Mouse (Mus musculus) megakaryocyte-erythroid progenitor cell, adult 5-6 weeks (primary cell): ENCODE data around the gene Rac2. TPM values are rescaled to one million over a fixed set of nuclear protein-coding genes. Genes with fewer than 3 reads are reported as not detected.

Source experiments
- ATAC-seq: replicated peaks from 2 replicates; pipeline ENCODE4 v1.8.0; 2016; ENCODE audit warnings: mild to moderate bottlenecking, inconsistent platforms; ENCODE audit not compliant: severe bottlenecking, poor library complexity, low FRiP score, low TSS enrichment
- total RNA-seq, 2 experiments: library from RNA; stranded (forward) in 1 of 2; stranded (reverse) in 1 of 2; fragments of 200-1000, 215-1000 nt in 1 of 2; fragments of >200 nt in 1 of 2; fragmentation: Nextera tagmentation in 1 of 2; gene quantifications; 2 replicates each; pipeline ENCODE4 v1.2.3; 2014 to 2017

Rac2 gene
- total RNA-seq, 2 experiments from 2014 or later = 80.9 to 134 TPM

DNA sequence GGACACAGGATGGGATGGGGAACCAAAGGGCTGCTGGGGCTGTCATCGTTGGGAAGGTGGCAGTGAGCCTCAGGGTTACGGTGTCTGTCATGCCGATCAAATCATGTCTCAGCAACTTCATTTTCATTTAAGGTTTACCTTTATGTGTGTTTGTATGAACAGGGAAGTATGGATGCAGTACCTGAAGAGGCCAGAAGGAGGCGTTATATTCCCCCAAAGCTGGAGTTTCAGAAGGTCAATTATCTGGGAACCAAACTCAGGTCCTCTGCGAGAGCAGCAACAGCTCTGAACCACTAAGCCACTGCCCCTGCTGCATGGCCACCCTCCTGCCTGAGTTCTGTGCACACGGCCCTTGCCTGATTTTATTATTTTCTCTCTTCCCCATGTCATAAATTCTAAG is 18.2 kb upstream of the Rac2 start:
- no peak for ATAC-seq

DNA sequence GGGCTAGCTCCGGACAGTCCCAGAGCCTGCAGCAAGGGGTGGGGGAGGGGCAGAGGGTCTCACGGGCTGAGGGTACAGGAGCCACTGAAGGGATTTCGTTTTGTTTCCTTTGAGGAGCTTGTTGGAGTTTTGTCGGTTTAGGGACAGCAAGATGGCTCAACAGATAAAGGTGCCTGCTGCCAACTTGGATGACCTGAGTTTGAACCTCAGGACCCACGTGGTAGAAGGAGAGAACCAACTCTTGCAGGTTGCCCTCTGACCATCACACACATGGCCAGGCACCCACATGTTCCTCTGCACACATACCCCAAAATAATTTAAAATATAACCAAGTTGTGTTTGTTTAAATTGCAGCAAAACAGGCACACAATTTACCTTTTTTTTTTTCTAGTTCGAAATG is 17.4 kb upstream of the Rac2 start:
- ATAC-seq = no peak

DNA sequence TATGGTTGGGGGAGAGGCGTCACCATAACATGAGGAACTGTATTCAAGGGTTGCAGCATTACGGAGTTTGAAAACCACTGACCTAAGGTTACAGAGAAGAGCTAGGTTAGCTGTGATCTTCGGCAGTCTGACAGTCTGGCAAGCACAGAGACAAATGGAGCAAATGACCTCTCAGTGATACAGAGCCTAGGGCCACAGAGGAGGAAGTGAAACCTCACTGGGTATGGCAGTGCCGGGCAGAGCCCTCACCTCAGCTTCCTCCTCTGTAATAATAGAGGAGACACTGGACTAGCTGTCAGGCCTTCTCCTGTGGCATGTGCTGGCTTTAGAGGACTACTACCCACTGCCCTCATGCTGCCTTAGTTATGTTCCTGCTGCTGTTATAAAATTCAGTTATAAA is 16.3 kb upstream of the Rac2 start:
- ATAC-seq = no peak

DNA sequence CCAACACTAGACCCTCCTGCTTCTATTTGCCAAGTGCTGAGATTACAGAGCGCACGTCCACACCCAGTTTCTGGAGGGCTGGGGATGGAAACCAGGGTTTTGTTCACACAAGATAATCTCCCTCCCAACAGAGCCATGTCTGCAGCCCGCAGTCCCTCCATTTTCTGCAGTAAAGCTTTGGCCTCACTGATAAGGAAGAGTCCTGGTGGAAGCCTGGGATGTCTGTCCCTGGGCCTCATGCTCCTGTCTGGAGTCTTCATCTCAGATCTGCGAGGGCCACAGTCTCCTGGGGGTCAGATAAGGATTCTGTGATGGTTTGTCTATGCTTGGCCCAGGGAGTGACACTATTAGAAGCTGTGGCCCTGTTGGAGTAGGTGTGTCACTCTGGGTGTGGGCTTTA is 15.5 kb upstream of the Rac2 start:
- peak; percentile 48 for ATAC-seq

DNA sequence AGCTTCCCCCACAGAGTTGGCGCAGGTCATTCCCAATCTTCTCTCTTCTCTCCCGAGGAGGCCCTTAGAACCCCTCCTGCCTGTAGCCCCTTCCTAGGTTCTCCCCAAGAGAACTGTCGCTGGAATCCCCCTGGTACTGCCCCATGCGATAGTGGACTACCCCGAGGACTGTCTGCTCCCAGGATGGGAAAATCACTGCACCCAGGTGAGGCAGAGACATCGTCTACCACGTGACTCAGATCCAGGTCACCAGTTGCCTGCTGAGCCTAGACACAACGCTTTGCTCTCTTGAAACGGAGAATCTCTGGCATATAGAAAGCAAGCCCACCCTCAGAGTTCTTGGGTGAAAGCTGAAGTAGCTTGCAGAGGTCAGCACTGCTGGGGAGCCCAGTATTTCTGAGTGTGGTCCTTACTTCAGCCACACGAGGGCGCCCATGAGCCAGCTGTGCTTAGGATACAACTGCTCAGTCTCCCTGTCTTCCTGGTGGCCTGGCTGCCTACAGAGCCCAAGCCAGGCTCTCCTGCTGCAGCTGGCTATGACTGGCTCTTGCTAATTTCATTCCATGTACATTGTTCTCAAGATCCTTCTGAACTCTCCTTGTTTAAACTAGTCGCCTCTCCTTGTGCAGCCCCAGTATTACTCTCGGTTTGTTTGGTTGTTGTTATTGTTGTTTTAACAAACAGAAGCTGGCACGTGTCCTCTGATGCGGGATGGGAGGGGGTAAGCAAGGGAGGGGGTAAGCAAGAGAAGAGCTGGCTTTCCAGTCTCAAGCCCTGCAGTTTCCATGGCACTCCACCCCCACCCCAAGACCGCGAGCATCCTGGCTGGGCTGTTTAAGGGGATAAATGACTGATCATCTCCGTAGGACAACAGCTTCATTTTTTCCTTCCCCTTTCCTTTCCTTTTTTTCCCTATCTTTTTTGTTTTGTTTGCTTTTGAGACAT is 14.7 kb upstream of the Rac2 start:
- peak; percentile 83 for ATAC-seq

DNA sequence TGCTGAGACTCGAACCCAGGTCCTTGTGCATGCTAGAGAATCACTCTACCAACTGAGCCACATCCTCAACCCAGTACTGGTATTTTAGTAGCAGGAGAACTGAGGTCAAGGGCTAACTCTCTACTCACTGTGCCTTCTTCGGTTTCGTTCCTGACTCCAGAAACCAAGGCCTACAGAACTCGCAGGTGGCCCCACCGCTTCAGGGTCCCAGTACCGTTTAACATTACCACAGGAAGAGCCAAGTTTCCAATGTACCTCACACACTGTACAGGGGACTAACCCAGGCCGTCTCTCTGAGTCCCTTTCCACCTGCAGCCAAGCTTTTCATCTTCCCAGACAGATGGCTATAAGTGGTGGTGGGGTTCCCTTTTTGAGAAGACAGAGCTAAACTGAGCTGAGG is 12.8 kb upstream of the Rac2 start:
- no peak for ATAC-seq

DNA sequence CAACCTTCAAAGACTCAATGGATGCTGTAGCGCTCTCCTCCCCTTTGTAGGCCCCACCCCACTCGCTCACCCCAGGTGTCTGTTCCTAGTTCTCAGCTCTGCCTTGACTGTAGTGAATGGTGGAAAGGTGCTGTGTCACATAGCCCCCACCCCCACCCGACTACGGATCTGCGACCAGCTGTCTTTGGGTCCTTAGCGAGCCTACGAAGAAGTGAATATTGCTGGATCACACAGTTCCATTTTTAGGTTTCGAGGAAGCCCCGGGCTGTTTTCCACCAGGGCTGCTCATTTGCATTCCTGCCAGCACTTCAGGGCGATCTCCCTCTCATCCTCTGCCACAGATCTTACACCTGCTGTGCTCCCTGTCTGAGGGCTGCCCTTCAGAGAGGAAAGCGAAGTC is 10.8 kb upstream of the Rac2 start:
- no peak for ATAC-seq

DNA sequence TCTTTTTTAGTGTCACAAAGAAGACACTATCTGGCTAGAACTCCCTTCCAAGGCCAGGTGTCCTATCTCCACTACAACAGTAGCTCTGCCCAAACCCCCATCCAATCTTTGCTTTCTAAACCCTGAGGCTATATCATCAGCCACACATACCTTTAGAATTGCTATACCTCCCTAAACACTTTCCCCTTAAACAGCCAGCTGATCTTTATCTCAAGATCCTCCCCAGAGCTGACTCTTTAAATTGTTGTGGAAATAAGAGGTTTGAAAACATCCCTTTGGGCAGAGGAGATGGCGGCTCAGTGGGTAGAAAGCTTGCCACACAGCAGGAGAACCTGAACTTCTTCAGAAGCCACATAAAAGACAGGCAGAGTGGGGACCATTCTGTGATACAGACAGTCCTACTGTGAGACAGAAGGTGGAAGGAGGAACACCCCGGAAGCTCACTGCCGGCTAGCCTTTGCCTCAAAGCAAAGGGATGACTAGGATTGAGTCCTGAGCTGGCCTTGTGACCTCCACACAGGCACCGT is 3.8 kb upstream of the Rac2 start:
- no peak for ATAC-seq

DNA sequence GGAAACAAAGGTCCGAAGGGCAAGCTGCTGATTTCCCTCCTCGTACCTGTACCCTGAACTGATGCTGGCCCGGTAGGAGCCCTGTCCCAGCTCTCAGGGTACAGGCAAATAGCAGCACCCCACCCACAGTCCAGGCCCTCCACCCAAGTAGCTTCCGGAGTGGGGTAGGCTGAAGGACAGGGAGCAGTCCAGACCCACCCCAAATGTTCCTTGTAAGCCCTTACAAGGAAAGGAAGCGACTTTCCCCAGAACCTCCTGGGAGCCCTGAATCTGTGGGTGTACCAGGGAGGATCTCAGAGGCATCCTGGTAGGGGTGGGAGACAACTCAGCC is 348 bp downstream of the Rac2 start:
- ATAC-seq = no peak

DNA sequence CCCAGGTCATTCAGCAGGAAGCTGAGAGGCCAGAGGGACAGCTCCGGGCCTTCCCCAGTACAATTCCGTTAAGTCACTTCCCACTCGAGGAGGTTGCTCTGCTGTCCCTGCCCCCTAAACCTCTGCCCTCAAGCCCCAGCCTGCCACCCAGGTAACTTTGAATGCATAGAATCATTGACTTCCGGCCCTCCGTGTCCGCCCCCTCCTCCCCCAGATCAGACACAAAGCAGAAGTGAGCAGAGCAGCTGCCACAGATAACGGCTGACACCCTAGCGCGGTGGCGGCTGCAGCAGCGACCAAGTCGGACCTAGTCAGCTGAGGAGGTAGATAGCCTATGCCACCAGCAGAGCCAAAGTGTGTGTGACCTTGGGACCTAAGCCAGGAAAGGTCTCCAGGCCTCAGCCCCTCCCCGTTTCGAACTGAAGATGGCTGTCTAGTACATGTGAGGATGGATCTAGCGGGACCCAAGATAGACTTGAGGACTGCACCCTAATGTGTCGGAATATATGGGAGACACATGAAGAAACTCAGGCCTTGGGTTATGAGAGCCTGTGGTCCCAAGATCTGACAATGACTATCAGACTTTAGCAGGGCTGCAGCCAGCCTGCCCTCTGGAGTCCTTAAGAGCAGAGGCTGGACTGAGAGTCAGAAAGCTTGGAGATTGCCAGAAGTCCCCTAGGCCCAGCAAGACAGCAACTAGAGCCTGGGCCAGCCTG is 871 bp downstream of the Rac2 start:
- ATAC-seq = peak; percentile 94

DNA sequence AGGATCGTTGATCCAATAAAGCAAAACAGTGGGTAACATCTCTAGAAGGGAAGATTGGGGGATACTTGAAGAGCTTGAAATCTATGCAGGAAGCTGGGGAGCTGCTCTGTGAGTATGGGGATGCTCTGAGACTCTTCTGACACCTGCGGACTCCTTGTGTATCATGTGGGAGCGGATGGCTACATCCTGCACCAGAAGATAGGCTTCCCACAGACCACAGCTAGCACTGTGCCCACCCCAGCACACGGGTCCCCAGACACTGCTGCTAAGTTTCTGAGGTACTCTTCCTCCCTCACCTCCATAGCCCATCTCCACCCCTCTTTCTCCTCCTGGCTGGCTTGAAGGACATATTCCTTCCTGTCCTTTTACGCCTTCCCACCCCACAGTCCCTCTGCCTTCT is 2.4 kb downstream of the Rac2 start:
- no peak for ATAC-seq

DNA sequence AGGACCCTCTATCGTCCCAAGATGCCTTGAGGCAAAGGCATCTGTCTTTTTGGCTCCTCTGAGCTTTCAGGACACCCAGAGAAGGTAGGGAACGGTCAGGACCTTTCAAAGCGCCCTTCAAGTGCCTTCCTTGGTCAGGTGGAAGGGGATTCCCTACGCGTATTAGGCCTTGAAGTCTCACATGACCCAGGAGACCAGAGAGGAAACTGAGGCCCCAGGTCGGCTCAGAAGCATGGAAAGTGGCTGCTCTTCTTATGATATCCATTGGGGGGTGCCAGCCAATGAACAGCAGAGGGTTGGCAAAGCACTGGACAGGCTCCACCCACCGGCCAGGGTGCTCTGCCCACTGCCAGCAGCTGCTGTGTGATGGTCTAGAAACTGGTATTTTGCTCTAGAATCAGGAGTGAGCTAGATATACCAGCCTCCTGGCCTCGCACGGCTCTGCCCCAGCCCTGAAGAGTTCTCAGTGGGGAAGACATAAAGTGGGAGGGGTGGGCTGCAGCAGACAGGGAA is 4.9 kb downstream of the Rac2 start:
- no peak for ATAC-seq

DNA sequence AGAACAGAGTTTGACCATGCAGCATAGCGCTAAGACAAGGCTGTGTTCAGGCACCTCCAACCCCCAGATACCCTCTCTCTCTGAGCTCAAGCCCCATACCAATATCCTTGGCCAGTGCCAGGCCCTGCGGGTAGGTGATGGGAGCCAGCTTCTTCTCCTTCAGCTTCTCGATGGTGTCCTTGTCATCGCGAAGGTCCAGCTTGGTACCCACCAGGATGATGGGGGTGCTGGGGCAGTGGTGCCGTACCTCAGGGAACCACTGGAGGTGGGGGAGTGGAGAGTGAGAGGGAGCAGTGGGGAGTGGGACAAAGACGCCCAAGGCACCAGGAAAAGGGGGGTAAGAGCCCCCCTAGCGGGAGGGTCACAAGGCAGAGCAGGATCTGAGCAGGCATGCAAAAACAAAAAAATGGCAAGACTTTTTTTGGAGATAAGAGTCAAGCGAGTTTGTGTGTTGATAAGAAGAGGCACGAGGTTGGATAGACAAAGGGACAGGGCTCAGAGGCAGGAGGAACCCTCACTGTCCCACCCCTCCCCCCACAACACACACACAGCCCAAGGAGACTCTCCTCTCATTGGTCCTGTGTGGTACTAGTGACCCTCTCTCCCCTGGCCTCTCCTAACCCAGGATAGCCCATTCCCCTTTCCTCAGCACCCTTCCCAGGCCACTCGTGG is 7.7 kb downstream of the Rac2 start:
- peak; percentile 46 for ATAC-seq

DNA sequence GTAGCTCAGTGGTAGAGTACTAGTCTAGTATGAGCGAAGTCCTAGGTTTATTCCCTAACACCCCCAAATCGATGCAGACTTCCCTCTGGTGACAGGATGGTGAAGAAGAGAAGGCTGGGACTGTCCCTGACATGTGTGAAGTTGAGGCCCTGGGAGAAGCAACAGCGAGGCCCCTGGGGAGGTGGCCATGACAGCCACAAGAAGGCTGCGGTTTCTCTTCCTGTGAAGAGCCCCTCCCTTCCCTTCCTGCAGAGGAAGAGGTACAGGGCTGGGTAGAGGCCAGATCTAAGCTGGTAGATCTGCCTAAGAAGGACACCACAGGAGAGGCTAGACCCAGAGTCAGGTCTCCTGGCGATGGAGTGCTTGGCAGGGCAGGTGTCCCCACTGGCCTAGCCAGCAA is 8.6 kb downstream of the Rac2 start:
- ATAC-seq = peak; percentile 74

DNA sequence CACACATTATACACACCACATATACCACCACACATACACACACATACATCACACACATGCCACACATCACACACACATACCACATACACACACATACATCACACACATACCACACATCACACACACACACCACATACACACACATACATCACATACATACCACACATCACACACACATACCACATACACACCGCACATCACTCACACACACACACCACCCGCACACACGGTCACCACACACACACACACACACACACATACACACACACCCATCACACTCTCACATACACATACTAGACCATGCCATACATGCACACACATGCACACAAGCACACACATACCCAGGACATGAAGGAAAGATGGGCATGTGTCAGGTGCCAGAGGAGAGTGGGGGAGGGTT is 9.2 kb downstream of the Rac2 start:
- no peak for ATAC-seq

DNA sequence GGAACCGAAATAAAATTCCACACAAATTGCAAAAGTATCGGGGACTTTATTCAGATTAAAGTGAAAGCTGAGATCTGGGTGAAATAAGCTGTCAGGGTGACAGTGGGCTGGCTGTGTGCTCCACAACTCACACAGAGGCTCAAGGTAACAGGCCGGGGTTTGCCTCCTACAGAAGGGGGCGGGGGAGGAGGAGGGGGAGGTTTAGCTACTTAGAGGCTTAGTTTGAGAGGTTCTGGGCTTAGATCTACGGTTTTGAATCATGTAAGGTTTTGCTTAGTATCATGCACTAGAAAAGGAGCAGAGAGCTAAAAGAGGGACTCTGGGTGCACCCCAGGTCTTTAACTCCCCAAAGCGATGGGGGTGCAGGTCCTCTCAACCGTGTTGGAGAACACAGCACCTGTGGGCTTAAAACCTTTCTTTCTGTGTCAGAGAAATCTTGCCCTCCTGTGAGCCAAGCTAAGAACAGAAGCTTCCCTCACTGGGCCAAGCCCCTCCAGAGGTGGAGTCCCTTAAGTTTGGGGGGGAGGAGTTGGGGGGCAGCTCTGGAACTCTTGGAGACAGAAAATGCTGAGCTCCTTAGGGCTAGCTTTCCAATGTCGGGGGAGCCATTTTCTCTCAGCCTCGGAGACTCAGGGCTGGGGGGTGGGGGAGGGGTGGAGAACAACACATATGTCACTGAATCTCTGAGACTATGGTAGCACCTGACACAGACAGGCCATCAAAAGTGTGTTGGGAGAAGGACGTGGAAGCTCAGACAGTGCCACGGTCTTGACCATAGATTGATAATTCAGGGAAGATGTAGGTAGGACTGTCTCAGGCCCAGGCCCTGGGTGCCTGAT is 13.2 kb downstream of the Rac2 start:
- ATAC-seq = no peak

DNA sequence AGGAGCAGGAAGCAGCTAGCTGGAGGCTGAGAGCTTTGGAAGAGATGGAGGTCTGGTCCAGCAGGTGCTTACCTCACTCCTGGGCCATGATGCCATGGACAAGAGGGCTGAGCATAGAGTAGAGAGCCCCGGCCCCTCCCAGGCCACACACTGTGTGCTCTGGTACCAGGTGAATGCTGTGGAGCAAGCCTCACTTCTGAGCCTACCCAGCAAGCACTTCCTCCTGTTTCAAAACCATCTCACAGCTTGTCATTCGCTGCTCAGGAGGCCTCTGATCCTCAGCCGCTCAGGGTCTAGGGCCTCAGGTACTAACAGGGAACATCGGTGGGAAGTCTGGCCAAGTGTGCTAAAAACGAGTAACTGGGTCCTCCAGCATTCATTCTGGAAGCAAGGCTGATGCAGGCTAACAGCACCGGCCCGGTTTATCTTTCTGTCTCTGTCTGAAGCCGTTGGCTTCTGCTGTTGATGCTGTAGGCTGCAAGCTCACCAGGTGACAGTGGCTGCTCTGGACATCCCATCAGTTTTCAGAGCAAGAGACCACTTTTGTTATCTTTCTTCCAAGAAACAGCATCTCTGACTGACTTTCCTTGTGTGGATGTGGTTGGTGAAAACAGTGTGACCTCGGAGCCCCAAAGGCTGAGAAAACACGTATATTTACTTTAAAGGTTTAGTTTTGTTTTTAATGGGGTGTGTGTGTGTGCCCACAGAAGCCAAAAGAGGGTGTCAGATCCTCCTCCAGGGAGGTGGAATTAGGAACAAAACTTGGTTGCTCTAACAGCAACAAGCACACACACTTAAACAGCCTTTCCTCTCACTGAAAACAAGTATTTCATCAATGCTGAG is 14.7 kb downstream of the Rac2 start:
- ATAC-seq = no peak

DNA sequence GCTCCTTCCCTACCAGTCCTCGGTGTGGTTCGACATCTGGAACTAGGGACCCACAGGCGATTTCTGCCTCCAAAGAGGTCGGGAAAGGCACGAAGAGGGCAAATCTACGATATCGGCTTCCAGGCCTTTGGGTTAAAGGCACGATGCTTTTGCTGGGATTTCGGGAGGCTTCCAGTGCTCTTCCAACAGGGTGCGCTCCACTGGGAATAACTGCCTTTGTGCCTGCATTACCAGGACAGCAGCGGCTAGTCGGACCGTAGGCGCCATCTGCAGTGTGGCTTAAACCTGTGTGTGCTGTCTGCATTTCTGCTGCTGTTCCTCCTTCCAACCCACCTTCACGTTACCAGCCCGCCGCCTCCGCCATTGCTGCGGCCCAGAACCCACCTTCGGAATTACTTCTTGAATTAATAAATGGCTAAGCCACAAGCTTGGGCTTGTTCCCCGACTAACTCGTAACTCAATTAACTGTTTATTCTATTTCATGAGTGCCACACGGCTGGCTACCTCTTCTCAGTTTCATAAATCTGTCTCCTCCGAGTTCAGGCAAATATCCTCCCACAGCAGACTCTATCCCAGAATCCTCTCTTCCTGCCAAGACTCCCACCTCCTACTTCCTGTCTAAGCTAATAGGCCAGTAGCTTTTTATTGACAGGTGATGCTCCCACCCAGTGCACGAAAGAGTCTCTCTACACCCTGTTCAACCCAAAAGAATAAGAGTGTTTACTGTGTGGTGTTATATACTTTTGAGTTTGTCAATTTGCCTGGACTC is 17.9 kb downstream of the Rac2 start:
- no peak for ATAC-seq
